Mouse (Mus musculus) midbrain, embryonic 13.5 days (tissue): Measurements from ENCODE around the gene Neurod4. TPM values are rescaled to one million over a fixed set of nuclear protein-coding genes. Genes with fewer than 3 reads are reported as not detected.
"Not testable (repeated sequence)": the region's sequence is repeated elsewhere in the genome, so short reads cannot be mapped to it uniquely, and the experiment has no call there.

Source experiments
- ATAC-seq: fragments of 200-750 bp; cut with Nextera tagmentation; 2 replicates; pipeline ENCODE4 v1.8.0; 2017; ENCODE audit warnings: mild to moderate bottlenecking, moderate TSS enrichment, moderate library complexity
- H3K27ac ChIP-seq: fragments of 300-500 bp; sonication (generic); 2 replicates; pipeline ENCODE4 v1.5.1; 2015; ENCODE audit warnings: inconsistent platforms, mild to moderate bottlenecking, moderate library complexity
- H3K27me3 ChIP-seq: fragments of 300-500 bp; sonication (generic); 2 replicates; pipeline ENCODE4 v1.6.1; 2015; ENCODE audit warnings: mild to moderate bottlenecking, inconsistent platforms
- H3K36me3 ChIP-seq: fragments of 300-500 bp; sonication (generic); 2 replicates; pipeline ENCODE4 v1.6.1; 2015; ENCODE audit warnings: mild to moderate bottlenecking, inconsistent platforms
- H3K4me1 ChIP-seq: fragments of 300-500 bp; sonication (generic); replicated peaks from 2 replicates; pipeline ENCODE4 v1.6.1; 2015; ENCODE audit warnings: inconsistent platforms
- H3K4me2 ChIP-seq: fragments of 300-500 bp; sonication (generic); replicated peaks from 2 replicates; pipeline ENCODE4 v1.6.1; 2015; ENCODE audit warnings: moderate library complexity, mild to moderate bottlenecking, inconsistent platforms
- H3K4me3 ChIP-seq: fragments of 300-500 bp; sonication (generic); replicated peaks from 2 replicates; pipeline ENCODE4 v1.5.1; 2015; ENCODE audit warnings: mild to moderate bottlenecking, inconsistent platforms
- H3K9ac ChIP-seq: fragments of 300-500 bp; sonication (generic); replicated peaks from 2 replicates; pipeline ENCODE4 v1.6.1; 2015; ENCODE audit warnings: mild to moderate bottlenecking, inconsistent platforms
- H3K9me3 ChIP-seq: fragments of 300-500 bp; sonication (generic); 2 replicates; pipeline ENCODE4 v1.6.1; 2016; ENCODE audit warnings: mild to moderate bottlenecking, inconsistent platforms
- WGBS: fragments of 180-500 bp; shearing (Covaris S2); methylation state at CpG from one replicate; pipeline ENCODE4 v1.1.7; 2015; 5-methylcytosine and 5-hydroxymethylcytosine counted together
- polyA plus RNA-seq: library from polyadenylated mRNA; unstranded; fragments of >200 nt; fragmentation: Nextera tagmentation; extraction: Ambion mirVana; gene quantifications from 2 replicates; pipeline ENCODE4 v1.2.1, GENCODE M21; 2015

The Neurod4 gene
- 5.9 and 7.9 TPM in 2 replicates for polyA plus RNA-seq

DNA sequence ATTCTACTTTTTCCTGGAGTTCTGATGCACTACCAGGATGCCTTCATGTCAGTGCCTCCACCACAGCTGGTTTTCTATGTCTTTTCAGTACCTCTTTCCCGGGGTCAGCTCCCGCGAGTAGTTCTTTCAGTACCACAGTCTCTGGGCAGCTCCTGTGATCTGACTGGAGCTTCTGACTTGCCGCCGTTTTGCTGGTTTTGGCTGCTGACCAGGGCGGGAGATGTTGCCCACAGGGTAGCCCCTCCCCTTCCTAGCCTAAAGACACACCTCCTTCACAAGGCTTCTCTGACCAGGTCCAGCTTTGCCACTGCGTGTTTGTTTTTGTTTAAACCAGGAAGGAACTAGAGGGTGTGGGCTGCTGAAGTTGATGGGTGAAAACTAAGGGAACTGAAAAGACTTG, at the start of gene Neurod4:
Gene Neurod4 (minus strand): TSS at position 175 of the 400 bp plus-strand sequence.
- ATAC-seq = peak; percentile 59
- H3K4me3 ChIP-seq = peak within 1 kb of the TSS; percentile 18
- peaks cover 14% of the 10 kb centered on the region for H3K4me1 ChIP-seq

DNA sequence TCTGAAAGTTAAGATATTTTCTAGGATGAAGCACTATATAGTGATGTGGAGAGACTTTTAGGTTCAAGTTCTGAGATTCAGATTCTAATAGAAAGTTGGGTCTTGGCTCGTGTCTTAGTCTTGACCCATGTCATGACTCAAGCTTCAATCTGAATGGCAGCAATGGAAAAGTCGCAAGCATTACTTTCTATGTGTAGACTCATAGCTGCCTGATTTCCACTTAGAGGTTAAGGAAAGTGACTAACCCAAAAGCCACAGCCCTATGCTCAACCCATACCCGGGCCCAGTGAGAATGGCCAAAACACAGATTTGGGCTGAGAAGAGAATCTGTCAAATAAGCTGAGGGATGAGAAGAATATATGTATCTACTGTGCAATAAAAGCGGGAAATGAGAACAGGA, 44.2 kb upstream of the Neurod4 start:
- no peak overlapping the region for H3K4me2 ChIP-seq
- no peaks in the 10 kb centered on the region for H3K27me3 ChIP-seq
- ATAC-seq = no peak
- no peaks in the 10 kb centered on the region for H3K4me1 ChIP-seq
- no peak overlapping the region for H3K4me3 ChIP-seq
- H3K9ac ChIP-seq = no peak overlapping the region
- no peak overlapping the region for H3K27ac ChIP-seq
- 93% methylated on average over 4 of the region's 4 CpGs for WGBS
- H3K9me3 ChIP-seq = no peaks in the 10 kb centered on the region
- no peaks in the 10 kb centered on the region for H3K36me3 ChIP-seq

More for the DNA sequence above, at the start of gene Neurod4:
- H3K27me3 ChIP-seq = no peaks in the 10 kb centered on the region
- no peak within 1 kb of the TSS for H3K27ac ChIP-seq
- no peaks in the 10 kb centered on the region for H3K36me3 ChIP-seq
- H3K9ac ChIP-seq = no peak within 1 kb of the TSS
- H3K9me3 ChIP-seq = no peaks in the 10 kb centered on the region
- H3K4me2 ChIP-seq = peak within 1 kb of the TSS; percentile 33
- WGBS = 2% methylated on average over 7 of the region's 7 CpGs

GRCm38 (mm10) chr10:130322637-130323036, 42.6 kb upstream of the Neurod4 start, which contains the start of gene Tespa1:
Gene Tespa1 (plus strand): TSS chr10:130322870.
- Histone ChIP-seq H3K27me3 (no peaks in the 10 kb centered on the region), H3K36me3 (no peaks in the 10 kb centered on the region), H3K4me2 (no peak within 1 kb of the TSS), H3K9ac (no peak within 1 kb of the TSS), H3K4me3 (no peak within 1 kb of the TSS), H3K27ac (no peak within 1 kb of the TSS), H3K9me3 (no peaks in the 10 kb centered on the region), H3K4me1 (no peaks in the 10 kb centered on the region)
- 89% methylated on average over 5 of the region's 5 CpGs for WGBS
- no peak for ATAC-seq

DNA sequence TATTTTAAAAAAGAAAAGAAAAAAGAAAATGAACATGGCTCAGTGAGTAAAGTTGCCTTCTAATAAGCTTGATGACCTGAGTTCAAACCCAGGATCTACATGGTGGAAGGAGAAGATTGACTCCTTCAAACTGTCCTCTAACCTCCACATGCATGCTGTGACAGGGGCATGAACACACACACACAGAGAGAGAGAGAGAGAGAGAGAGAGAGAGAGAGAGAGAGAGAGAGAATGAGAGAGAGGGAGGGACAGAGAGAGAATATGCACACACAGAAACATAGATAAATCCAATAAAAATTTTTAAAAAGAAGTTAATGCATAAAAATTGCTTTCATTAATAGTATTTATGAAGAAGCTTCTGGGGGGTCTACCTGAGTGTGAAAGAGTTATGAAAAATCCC, 42.0 kb upstream of the Neurod4 start:
- H3K36me3 ChIP-seq = no peaks in the 10 kb centered on the region
- no peaks in the 10 kb centered on the region for H3K4me1 ChIP-seq
- no peak for ATAC-seq
- H3K27ac ChIP-seq = no peak overlapping the region
- no peaks in the 10 kb centered on the region for H3K27me3 ChIP-seq
- H3K4me3 ChIP-seq = no peak overlapping the region
- H3K4me2 ChIP-seq = no peak overlapping the region
- H3K9me3 ChIP-seq = no peaks in the 10 kb centered on the region
- H3K9ac ChIP-seq = no peak overlapping the region

GRCm38 (mm10) chr10:130320715-130321114, 40.7 kb upstream of the Neurod4 start:
- WGBS = 92% methylated on average over 2 of the region's 2 CpGs
- no peak overlapping the region for H3K27ac ChIP-seq
- no peak overlapping the region for H3K9ac ChIP-seq
- H3K4me2 ChIP-seq = no peak overlapping the region
- no peaks in the 10 kb centered on the region for H3K4me1 ChIP-seq
- ATAC-seq = no peak
- no peaks in the 10 kb centered on the region for H3K27me3 ChIP-seq
- H3K36me3 ChIP-seq = no peaks in the 10 kb centered on the region
- H3K9me3 ChIP-seq = no peaks in the 10 kb centered on the region
- no peak overlapping the region for H3K4me3 ChIP-seq

DNA sequence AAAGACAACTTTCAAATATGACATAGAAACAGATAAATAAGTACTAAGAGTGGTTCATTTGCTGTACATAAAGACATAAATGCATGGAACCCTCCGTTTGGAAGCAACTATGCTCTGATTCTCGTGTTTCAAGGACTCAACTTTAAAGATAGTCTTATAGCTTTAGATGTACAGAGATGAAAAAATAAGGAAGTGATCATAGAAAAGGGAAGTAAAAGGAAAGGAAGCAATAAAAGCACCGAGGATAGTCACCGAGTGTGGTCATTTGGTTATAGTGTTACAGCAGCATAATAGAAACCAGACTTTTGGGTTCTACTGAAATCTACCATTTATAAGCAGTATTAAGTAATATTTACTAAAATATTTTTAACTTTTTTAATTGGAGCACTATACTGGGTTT, 38.7 kb upstream of the Neurod4 start:
- ATAC-seq = no peak
- Histone ChIP-seq H3K4me3 (no peak overlapping the region), H3K4me2 (no peak overlapping the region), H3K9me3 (no peaks in the 10 kb centered on the region), H3K4me1 (no peaks in the 10 kb centered on the region), H3K27ac (no peak overlapping the region), H3K9ac (no peak overlapping the region), H3K36me3 (no peaks in the 10 kb centered on the region), H3K27me3 (no peaks in the 10 kb centered on the region)
- WGBS = 81% methylated on average over 4 of the region's 4 CpGs

GRCm38 (mm10) chr10:130315846-130316245, 35.8 kb upstream of the Neurod4 start:
- H3K9ac ChIP-seq = no peak overlapping the region
- H3K27ac ChIP-seq = no peak overlapping the region
- no peaks in the 10 kb centered on the region for H3K27me3 ChIP-seq
- no peak for ATAC-seq
- no peak overlapping the region for H3K4me3 ChIP-seq
- no peaks in the 10 kb centered on the region for H3K36me3 ChIP-seq
- H3K9me3 ChIP-seq = no peaks in the 10 kb centered on the region
- no peaks in the 10 kb centered on the region for H3K4me1 ChIP-seq
- H3K4me2 ChIP-seq = no peak overlapping the region

DNA sequence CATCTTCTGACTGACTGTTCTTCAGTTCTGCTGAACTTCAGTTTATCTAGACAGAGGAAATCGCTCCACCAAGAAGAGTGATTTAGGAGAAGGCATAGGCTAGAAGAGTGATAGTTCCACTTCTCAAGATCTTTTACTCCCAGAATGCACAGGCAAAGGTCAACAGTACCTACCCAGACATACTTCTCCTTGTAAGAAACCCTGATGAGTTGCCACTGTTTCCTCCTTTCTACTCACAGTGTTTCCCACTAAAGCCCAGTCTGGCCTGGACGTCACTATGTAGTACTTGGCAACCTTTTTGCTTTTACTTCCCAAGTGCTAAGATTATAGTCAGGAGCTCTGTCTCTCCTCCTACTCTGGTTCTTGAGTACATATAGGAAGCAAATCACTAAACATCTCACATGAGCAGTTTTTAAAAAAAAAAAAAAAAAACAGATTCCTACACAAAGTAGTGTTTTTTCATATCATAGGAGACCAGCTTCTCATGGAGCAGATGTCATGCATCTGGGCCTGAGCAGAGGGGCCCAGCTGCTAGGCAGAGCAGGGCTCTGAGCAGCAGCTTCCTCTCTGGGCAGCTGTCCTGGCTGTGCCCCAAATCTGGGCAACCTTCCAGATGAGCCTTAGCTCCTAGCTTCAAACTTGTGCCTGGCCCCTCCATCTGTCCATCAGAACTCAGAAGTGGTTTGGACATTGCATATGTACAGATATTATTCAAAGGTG, 34.2 kb upstream of the Neurod4 start:
- Histone ChIP-seq H3K4me1 (no peaks in the 10 kb centered on the region), H3K27ac (no peak overlapping the region), H3K4me3 (no peak overlapping the region), H3K9ac (no peak overlapping the region), H3K9me3 (no peaks in the 10 kb centered on the region), H3K36me3 (no peaks in the 10 kb centered on the region), H3K4me2 (no peak overlapping the region), H3K27me3 (no peaks in the 10 kb centered on the region)
- 78% methylated on average over 2 of the region's 2 CpGs for WGBS
- ATAC-seq = peak; percentile 60; the same call in 1 of the 2 replicates

GRCm38 (mm10) chr10:130313531-130313930, 33.5 kb upstream of the Neurod4 start:
- no peak overlapping the region for H3K9ac ChIP-seq
- H3K27me3 ChIP-seq = no peaks in the 10 kb centered on the region
- H3K36me3 ChIP-seq = no peaks in the 10 kb centered on the region
- ATAC-seq = peak; percentile 68; the same call in 1 of the 2 replicates
- 71% methylated on average over 1 of the region's 1 CpGs for WGBS
- no peak overlapping the region for H3K4me2 ChIP-seq
- H3K27ac ChIP-seq = no peak overlapping the region
- H3K4me3 ChIP-seq = no peak overlapping the region
- no peaks in the 10 kb centered on the region for H3K4me1 ChIP-seq
- H3K9me3 ChIP-seq = no peaks in the 10 kb centered on the region

GRCm38 (mm10) chr10:130311534-130312227, 31.6 kb upstream of the Neurod4 start:
- H3K9me3 ChIP-seq = no peaks in the 10 kb centered on the region
- H3K4me1 ChIP-seq = no peaks in the 10 kb centered on the region
- no peaks in the 10 kb centered on the region for H3K27me3 ChIP-seq
- no peak overlapping the region for H3K9ac ChIP-seq
- H3K4me3 ChIP-seq = no peak overlapping the region
- WGBS = 95% methylated on average over 2 of the region's 2 CpGs
- ATAC-seq = no peak
- no peak overlapping the region for H3K27ac ChIP-seq
- H3K36me3 ChIP-seq = no peaks in the 10 kb centered on the region
- no peak overlapping the region for H3K4me2 ChIP-seq

- WGBS = 88% methylated on average over 3 of the region's 5 CpGs
- not testable (repeated sequence) for ATAC-seq, H3K9ac ChIP-seq
Observed at GRCm38 (mm10) chr10:130304138-130304537, 24.1 kb upstream of the Neurod4 start.

GRCm38 (mm10) chr10:130298748-130299147, 18.7 kb upstream of the Neurod4 start:
- not testable (repeated sequence) for H3K9me3 ChIP-seq, H3K27me3 ChIP-seq, ATAC-seq, H3K4me3 ChIP-seq, H3K36me3 ChIP-seq, H3K4me1 ChIP-seq, H3K4me2 ChIP-seq, H3K27ac ChIP-seq, H3K9ac ChIP-seq
- 15% methylated on average over 4 of the region's 4 CpGs for WGBS

More at GRCm38 (mm10) chr10:130304138-130304537, 24.1 kb upstream of the Neurod4 start:
- not testable (repeated sequence) for H3K4me3 ChIP-seq, H3K4me1 ChIP-seq, H3K36me3 ChIP-seq, H3K27ac ChIP-seq, H3K4me2 ChIP-seq, H3K27me3 ChIP-seq, H3K9me3 ChIP-seq
